7 mouse cellular contexts compared by ENCODE assay signal in the genomic region with DNA sequence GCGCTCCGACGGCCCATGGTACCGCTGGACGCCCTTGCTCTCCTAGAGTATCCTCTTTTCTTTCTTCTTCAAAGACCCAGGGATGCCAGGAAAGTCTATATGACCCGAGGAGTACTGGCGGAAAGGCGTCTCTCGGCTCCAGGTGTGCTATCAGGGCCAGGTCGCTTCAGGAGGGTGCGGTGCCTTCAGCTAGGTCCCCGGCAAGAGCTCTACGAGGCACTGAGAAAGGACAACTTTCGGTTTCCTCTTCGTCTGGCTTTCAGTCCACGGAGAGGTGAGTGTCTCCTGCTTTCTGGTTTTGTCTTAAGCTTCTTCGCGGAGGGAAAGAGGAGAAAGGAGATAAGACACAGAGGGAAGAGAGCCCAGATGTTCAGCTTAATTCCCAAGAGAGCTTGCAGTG. TPM values are rescaled to one million over a fixed set of nuclear protein-coding genes. Genes with fewer than 3 reads are reported as not detected.
DNase-seq lines count a peak whose midpoint lies in the region; ATAC-seq and TF ChIP-seq lines count a peak whose summit lies in the region.

No protein-coding gene starts in this region.

- no peak for TF ChIP-seq POLR2A in thymus, adult 2 months (IDR thresholded peaks at IDR 0.05; ENCODE audit: control insufficient read depth, extremely low read depth, insufficient read depth, low read length, poor library complexity)

- H3K4me2 ChIP-seq in forebrain, embryonic 12.5 days = peak overlapping the region; percentile 90
- peak overlapping the region; percentile 98 for H3K4me2 ChIP-seq in limb, embryonic 13.5 days (replicated peaks)
- peak overlapping the region; percentile 91 for H3K4me2 ChIP-seq in stomach, embryonic 14.5 days (replicated peaks; ENCODE audit: low read depth, low read length)

- no peak overlapping the region for H3K27ac ChIP-seq in thymus, adult 2 months (ENCODE audit: control insufficient read depth, insufficient read depth, low read length)
- peak overlapping the region; percentile 99 for H3K27ac ChIP-seq in forebrain, embryonic 12.5 days
- H3K27ac ChIP-seq in limb, embryonic 13.5 days = no peak overlapping the region
- peak overlapping the region; percentile 56 for H3K27ac ChIP-seq in stomach, embryonic 14.5 days (ENCODE audit: low read length)

- 3% methylated on average over 18 of the region's 18 CpGs for WGBS in thymus, adult 2 months
- WGBS in forebrain, embryonic 12.5 days = under 1% methylated on average over 17 of the region's 18 CpGs
- WGBS in limb, embryonic 13.5 days = under 1% methylated on average over 18 of the region's 18 CpGs
- under 1% methylated on average over 18 of the region's 18 CpGs for WGBS in stomach, embryonic 14.5 days

- no peak for TF ChIP-seq CTCF in thymus, adult 2 months (IDR thresholded peaks at IDR 0.05; ENCODE audit: borderline replicate concordance, control insufficient read depth, extremely low read depth, insufficient read depth, low read length, poor library complexity)

- H3K4me1 ChIP-seq in thymus, adult 2 months (replicated peaks; ENCODE audit: control insufficient read depth, insufficient read depth, low read length) = peaks cover 13% of the 10 kb centered on the region
- H3K4me1 ChIP-seq in forebrain, embryonic 12.5 days = peaks cover 76% of the 10 kb centered on the region
- peaks cover 27% of the 10 kb centered on the region for H3K4me1 ChIP-seq in limb, embryonic 13.5 days
- H3K4me1 ChIP-seq in stomach, embryonic 14.5 days (ENCODE audit: control insufficient read depth, insufficient read depth, low read length) = peaks cover 43% of the 10 kb centered on the region

- H3K36me3 ChIP-seq in thymus, adult 2 months (ENCODE audit: control insufficient read depth, insufficient read depth, low read length) = no peaks in the 10 kb centered on the region
- peaks cover 23% of the 10 kb centered on the region for H3K36me3 ChIP-seq in forebrain, embryonic 12.5 days (replicated peaks)
- no peaks in the 10 kb centered on the region for H3K36me3 ChIP-seq in limb, embryonic 13.5 days
- no peaks in the 10 kb centered on the region for H3K36me3 ChIP-seq in stomach, embryonic 14.5 days (ENCODE audit: control insufficient read depth, insufficient read depth, low read length)

- H3K9ac ChIP-seq in forebrain, embryonic 12.5 days = peak overlapping the region; percentile 93
- H3K9ac ChIP-seq in limb, embryonic 13.5 days = peak overlapping the region; percentile 75
- H3K9ac ChIP-seq in stomach, embryonic 14.5 days (replicated peaks; ENCODE audit: low read depth, low read length) = peak overlapping the region; percentile 78

- ATAC-seq in forebrain, embryonic 12.5 days (ENCODE audit: low FRiP score) = no peak
- no peak for ATAC-seq in limb, embryonic 13.5 days (ENCODE audit: low FRiP score, low read depth)
- ATAC-seq in stomach, embryonic 14.5 days (ENCODE audit: insufficient number of reproducible peaks, insufficient read depth, low FRiP score, low read depth) = no peak
- no peak for ATAC-seq in megakaryocyte progenitor cell, adult 5-6 weeks (replicated peaks; ENCODE audit: poor library complexity)

- peak overlapping the region; percentile 47 for H3K4me3 ChIP-seq in thymus, adult 2 months (ENCODE audit: control insufficient read depth, insufficient read depth, low read length)
- H3K4me3 ChIP-seq in forebrain, embryonic 12.5 days (replicated peaks) = peak overlapping the region; percentile 89
- H3K4me3 ChIP-seq in limb, embryonic 13.5 days = peak overlapping the region; percentile 62
- H3K4me3 ChIP-seq in stomach, embryonic 14.5 days (ENCODE audit: low read depth, low read length) = peak overlapping the region; percentile 69

- H3K9me3 ChIP-seq in forebrain, embryonic 12.5 days = no peaks in the 10 kb centered on the region
- no peaks in the 10 kb centered on the region for H3K9me3 ChIP-seq in limb, embryonic 13.5 days
- H3K9me3 ChIP-seq in stomach, embryonic 14.5 days (ENCODE audit: control insufficient read depth, low read depth, low read length) = no peaks in the 10 kb centered on the region

- DNase-seq in thymus, adult 2 months = no peak
- no peak for DNase-seq in thymus, postnatal 0 days (ENCODE audit: low spot score)
- DNase-seq in layer of hippocampus, postnatal 10 days (ENCODE audit: low spot score in 2 of 2) = no peak

- peaks cover 14% of the 10 kb centered on the region for H3K27me3 ChIP-seq in thymus, adult 2 months (ENCODE audit: control insufficient read depth, insufficient read depth, low read length)
- H3K27me3 ChIP-seq in forebrain, embryonic 12.5 days = peaks cover 22% of the 10 kb centered on the region
- H3K27me3 ChIP-seq in limb, embryonic 13.5 days = peaks cover 94% of the 10 kb centered on the region
- H3K27me3 ChIP-seq in stomach, embryonic 14.5 days (ENCODE audit: control insufficient read depth, insufficient read depth, low read length) = 0 out of 2 replicates have a peak, but pooled peaks cover 7% of the 10 kb centered on the region

RNA-seq across cellular contexts. Expression of a gene that starts 1.4 kb away (rescaled TPM):
- 5.8 and 9.8 TPM in 2 replicates for polyA plus RNA-seq in thymus, adult 2 months (2012; rRNA removed)
- polyA plus RNA-seq in thymus, postnatal 0 days (2015; fragmentation: Nextera tagmentation; extraction: Ambion mirVana) = 4.2 and 4.7 TPM in 2 replicates
- polyA plus RNA-seq in forebrain, embryonic 12.5 days (2016; fragmentation: Nextera tagmentation; extraction: Ambion mirVana) = 89.3 and 98.1 TPM in 2 replicates
- 7.0 and 7.1 TPM in 2 replicates for polyA plus RNA-seq in limb, embryonic 13.5 days (2015; fragmentation: Nextera tagmentation; extraction: Ambion mirVana)
- 12.9 and 13.5 TPM in 2 replicates for polyA plus RNA-seq in stomach, embryonic 14.5 days (2014; fragmentation: Nextera tagmentation; extraction: Ambion mirVana)
- total RNA-seq in layer of hippocampus, postnatal 10 days (2021) = 10 to 100 TPM; 14.0 to 20.9 TPM
- not detected in 2 replicates for total RNA-seq in megakaryocyte progenitor cell, adult 5-6 weeks (2015)
- total RNA-seq in megakaryocyte progenitor cell, adult 5-6 weeks (2017) = 0.24 TPM in 1 of 2 replicates, not detected in the other

RNA-seq across cellular contexts. Expression of a gene that starts 20.8 kb away (rescaled TPM):
- polyA plus RNA-seq in thymus, adult 2 months (2012; rRNA removed) = 13.0 and 13.2 TPM in 2 replicates
- polyA plus RNA-seq in thymus, postnatal 0 days (2015; fragmentation: Nextera tagmentation; extraction: Ambion mirVana) = 16.2 and 17.2 TPM in 2 replicates
- polyA plus RNA-seq in forebrain, embryonic 12.5 days (2016; fragmentation: Nextera tagmentation; extraction: Ambion mirVana) = 41.4 and 42.1 TPM in 2 replicates
- polyA plus RNA-seq in limb, embryonic 13.5 days (2015; fragmentation: Nextera tagmentation; extraction: Ambion mirVana) = 32.8 and 34.5 TPM in 2 replicates
- polyA plus RNA-seq in stomach, embryonic 14.5 days (2014; fragmentation: Nextera tagmentation; extraction: Ambion mirVana) = 30.3 and 30.7 TPM in 2 replicates
- 10 to 100 TPM; 33.4 to 36.4 TPM for total RNA-seq in layer of hippocampus, postnatal 10 days (2021)
- total RNA-seq in megakaryocyte progenitor cell, adult 5-6 weeks (2015) = 9.7 and 13.1 TPM in 2 replicates
- total RNA-seq in megakaryocyte progenitor cell, adult 5-6 weeks (2017) = 12.2 and 13.4 TPM in 2 replicates

Comparison
In these comparisons a context has a peak if more than half of its experiments do, and no peak if none do; other contexts are left out.
1. H3K27ac ChIP-seq: peak in forebrain, embryonic 12.5 days (single experiment) and stomach, embryonic 14.5 days (single experiment); none in thymus, adult 2 months (single experiment) and limb, embryonic 13.5 days (single experiment).
2. Peak in every context shown above with its lines, with median percentiles within 50 percentile points of each other: H3K4me3 ChIP-seq, H3K4me2 ChIP-seq and H3K9ac ChIP-seq.